Mouse (Mus musculus) heart, embryonic 14.5 days (tissue): ENCODE measurements around the gene Gm26938. TPM values are rescaled to one million over a fixed set of nuclear protein-coding genes. Genes with fewer than 3 reads are reported as not detected.

Experiments
- ATAC-seq: fragments of 200-750 bp; cut with Nextera tagmentation; 2 replicates; pipeline ENCODE4 v1.8.0; 2017; ENCODE audit warnings: low read depth, moderate TSS enrichment; ENCODE audit not compliant: insufficient number of reproducible peaks, insufficient read depth, low FRiP score
- H3K27ac ChIP-seq, 2 experiments: fragments of 200-500 bp in 1 of 2; fragments of 300-500 bp in 1 of 2; sonication (generic) in 1 of 2; replicated peaks in 1 of 2; 2 replicates each; pipeline ENCODE4 v1.5.1; 2012 to 2014; ENCODE audit warnings: low read depth in 2 of 2, low read length in 2 of 2, control low read depth in 1 of 2, mild to moderate bottlenecking in 1 of 2, mixed read lengths in 1 of 2; ENCODE audit not compliant: control insufficient read depth in 1 of 2, insufficient read depth in 1 of 2
- H3K27me3 ChIP-seq: fragments of 300-500 bp; sonication (generic); 2 replicates; pipeline ENCODE4 v1.6.1; 2014; ENCODE audit warnings: mild to moderate bottlenecking, low read length, control low read depth; ENCODE audit not compliant: control insufficient read depth, insufficient read depth
- H3K36me3 ChIP-seq: fragments of 300-500 bp; sonication (generic); 2 replicates; pipeline ENCODE4 v1.6.1; 2014; ENCODE audit warnings: mild to moderate bottlenecking, control low read depth, low read length, mixed read lengths; ENCODE audit not compliant: control insufficient read depth, insufficient read depth
- H3K4me1 ChIP-seq, 2 experiments: fragments of 200-500 bp in 1 of 2; fragments of 300-500 bp in 1 of 2; sonication (generic) in 1 of 2; 2 replicates each; pipeline ENCODE4 v1.6.1; 2012 to 2014; ENCODE audit warnings: low read length in 2 of 2, control low read depth in 1 of 2, mixed read lengths in 1 of 2; ENCODE audit not compliant: control insufficient read depth in 2 of 2, insufficient read depth in 2 of 2
- H3K4me2 ChIP-seq: fragments of 300-500 bp; sonication (generic); 2 replicates; pipeline ENCODE4 v1.6.1; 2014; ENCODE audit warnings: mild to moderate bottlenecking, low read length
- H3K4me3 ChIP-seq, 2 experiments: fragments of 200-500 bp in 1 of 2; fragments of 300-500 bp in 1 of 2; sonication (generic) in 1 of 2; 2 replicates each; pipeline ENCODE4 v1.5.1; 2012 to 2014; ENCODE audit warnings: low read length in 2 of 2, mild to moderate bottlenecking in 2 of 2, control low read depth in 1 of 2, low read depth in 1 of 2, moderate library complexity in 1 of 2; ENCODE audit not compliant: control insufficient read depth in 1 of 2, insufficient read depth in 1 of 2
- H3K9ac ChIP-seq: fragments of 300-500 bp; sonication (generic); 2 replicates; pipeline ENCODE4 v1.6.1; 2014; ENCODE audit warnings: mild to moderate bottlenecking, low read length
- H3K9me3 ChIP-seq: fragments of 300-500 bp; sonication (generic); 2 replicates; pipeline ENCODE4 v1.6.1; 2016; ENCODE audit warnings: low read length, control low read depth; ENCODE audit not compliant: control insufficient read depth
- WGBS: fragments of 180-500 bp; shearing (Covaris S2); extraction: QIAGEN DNeasy Blood & Tissue Kit; methylation state at CpG from one replicate; pipeline ENCODE4 v1.1.7; 2014; 5-methylcytosine and 5-hydroxymethylcytosine counted together
- polyA plus RNA-seq: library from polyadenylated mRNA; unstranded; fragments of >200 nt; fragmentation: Nextera tagmentation; extraction: Ambion mirVana; gene quantifications from 2 replicates; pipeline ENCODE4 v1.2.1, GENCODE M21; 2014

Gm26938 gene
- polyA plus RNA-seq, 1 experiment from 2014 or later: not detected

DNA sequence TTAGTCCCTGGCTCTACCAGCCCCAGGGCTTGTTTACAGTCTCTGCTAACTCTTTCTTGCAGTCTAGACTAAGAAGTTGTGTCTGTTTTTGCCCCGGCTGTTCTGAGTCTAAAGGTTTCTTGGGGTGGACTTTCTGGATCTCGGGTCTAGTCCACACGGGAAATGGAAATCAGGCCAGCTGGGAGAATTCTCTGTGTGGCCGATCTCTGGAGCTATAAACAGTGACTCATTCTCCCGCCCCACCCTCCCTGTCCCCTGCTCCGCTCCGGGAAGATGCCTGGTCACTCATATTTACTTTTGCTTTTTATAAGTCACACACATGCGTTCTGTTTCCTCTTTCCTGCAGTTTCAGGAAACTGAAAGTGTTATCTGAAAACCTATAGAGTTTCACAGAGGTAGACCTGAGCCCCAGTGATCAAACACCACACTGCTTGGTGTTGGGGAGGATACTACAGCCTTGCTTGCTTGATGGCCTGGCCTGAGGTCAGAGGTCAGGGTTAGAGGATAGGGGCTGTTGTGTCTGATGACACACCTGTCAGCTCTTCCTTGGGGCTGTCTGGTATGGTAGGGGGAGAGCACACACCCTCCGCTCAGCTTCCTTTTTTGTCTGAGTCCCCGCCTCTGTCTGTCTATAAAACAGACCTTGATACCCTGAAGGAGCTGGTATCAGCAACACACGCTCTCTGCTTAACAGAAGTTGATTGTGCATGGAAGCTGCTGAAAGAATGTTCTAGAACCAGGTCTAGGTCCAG is 32.7 kb downstream of the Gm26938 start:
- WGBS: 18% methylated on average over 11 of the region's 11 CpGs
- Histone ChIP-seq H3K36me3 (no peaks in the 10 kb centered on the region), H3K9me3 (no peaks in the 10 kb centered on the region), H3K4me3 (peak overlapping the region; percentile 25 to 93; a peak in 3 of 4 replicates), H3K4me1 (peaks cover 62 to 66% of the 10 kb centered on the region in 2 experiments), H3K4me2 (peak overlapping the region; percentile 98), H3K9ac (peak overlapping the region; percentile 94), H3K27ac (peak overlapping the region; percentile 77 to 85), H3K27me3 (no peaks in the 10 kb centered on the region)
- ATAC-seq: no peak

GRCm38 (mm10) chr5:139792966-139793337 is 33.3 kb downstream of the Gm26938 start:
- H3K4me2 ChIP-seq: peak overlapping the region; percentile 98
- peak overlapping the region; percentile 25 to 93; a peak in 3 of 4 replicates for H3K4me3 ChIP-seq
- H3K9ac ChIP-seq: peak overlapping the region; percentile 94
- peak overlapping the region; percentile 77 to 85 for H3K27ac ChIP-seq
- peaks cover 56 to 60% of the 10 kb centered on the region in 2 experiments for H3K4me1 ChIP-seq
- H3K36me3 ChIP-seq: no peaks in the 10 kb centered on the region
- ATAC-seq: no peak
- no peaks in the 10 kb centered on the region for H3K27me3 ChIP-seq
- whole genome bisulfite sequencing: 0% methylated on average over 3 of the region's 3 CpGs
- no peaks in the 10 kb centered on the region for H3K9me3 ChIP-seq

DNA sequence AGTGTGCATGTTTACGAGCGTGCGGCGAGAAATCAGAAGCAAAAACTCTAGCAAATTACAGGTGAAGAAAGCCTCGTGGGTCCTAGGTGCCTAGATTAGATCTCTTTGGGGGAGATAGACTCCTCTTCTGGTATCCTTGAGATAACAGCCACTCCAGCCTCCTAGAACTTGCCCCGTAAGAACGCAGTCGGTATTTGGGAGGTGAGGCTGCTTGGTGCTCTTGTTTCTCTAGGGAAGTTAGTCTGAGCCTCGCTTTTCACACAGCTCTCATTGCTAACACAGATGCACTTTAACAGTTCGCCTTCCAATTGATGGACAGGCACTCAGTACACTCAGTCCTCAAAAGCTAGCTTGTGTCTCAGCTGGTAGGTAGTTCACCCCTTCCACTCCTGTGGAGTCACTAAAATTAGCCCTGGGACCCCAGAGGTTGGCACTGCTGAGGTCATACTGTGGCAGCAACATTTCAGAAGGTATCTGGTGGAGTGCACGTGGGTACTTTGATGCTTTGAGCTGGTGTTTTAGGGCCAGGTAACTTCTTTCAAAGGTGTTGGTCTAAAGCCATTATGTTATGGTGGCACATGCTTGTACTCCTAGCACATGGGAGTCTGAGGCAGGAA is 33.9 kb downstream of the Gm26938 start:
- Histone ChIP-seq H3K27ac (peak overlapping the region; percentile 77 to 85), H3K27me3 (no peaks in the 10 kb centered on the region), H3K9me3 (no peaks in the 10 kb centered on the region), H3K36me3 (no peaks in the 10 kb centered on the region), H3K4me3 (peak overlapping the region; percentile 72 to 93), H3K4me1 (peaks cover 50 to 54% of the 10 kb centered on the region in 2 experiments), H3K4me2 (peak overlapping the region; percentile 98), H3K9ac (peak overlapping the region; percentile 94)
- no peak for ATAC-seq
- WGBS: 8% methylated on average over 11 of the region's 11 CpGs

GRCm38 (mm10) chr5:139791227-139792158 is 34.7 kb downstream of the Gm26938 start, which contains the start of gene Mafk:
Mafk (plus strand) TSS chr5:139791513.
- Histone ChIP-seq H3K9ac (peak within 1 kb of the TSS; percentile 94), H3K4me1 (peaks cover 44 to 46% of the 10 kb centered on the region in 2 experiments), H3K36me3 (no peaks in the 10 kb centered on the region), H3K9me3 (no peaks in the 10 kb centered on the region), H3K27ac (peak within 1 kb of the TSS; percentile 56 to 85), H3K4me3 (peak within 1 kb of the TSS; percentile 72 to 93), H3K4me2 (peak within 1 kb of the TSS; percentile 98), H3K27me3 (no peaks in the 10 kb centered on the region)
- under 1% methylated on average over 89 of the region's 92 CpGs for WGBS
- peak; percentile 86 for ATAC-seq

GRCm38 (mm10) chr5:139789466-139789865 is 36.7 kb downstream of the Gm26938 start:
- Histone ChIP-seq H3K9me3 (no peaks in the 10 kb centered on the region), H3K4me1 (peaks cover 24 to 26% of the 10 kb centered on the region in 2 experiments), H3K9ac (no peak overlapping the region), H3K36me3 (no peaks in the 10 kb centered on the region), H3K4me2 (no peak overlapping the region), H3K27me3 (no peaks in the 10 kb centered on the region), H3K4me3 (no peak overlapping the region), H3K27ac (no peak overlapping the region)
- 57% methylated on average over 4 of the region's 4 CpGs for WGBS
- ATAC-seq: no peak

GRCm38 (mm10) chr5:139781406-139781805 is 44.8 kb downstream of the Gm26938 start:
- Histone ChIP-seq H3K27ac (no peak overlapping the region), H3K4me1 (no peaks in the 10 kb centered on the region), H3K9ac (no peak overlapping the region), H3K4me2 (no peak overlapping the region), H3K27me3 (no peaks in the 10 kb centered on the region), H3K4me3 (no peak overlapping the region), H3K36me3 (no peaks in the 10 kb centered on the region), H3K9me3 (no peaks in the 10 kb centered on the region)
- 68% methylated on average over 8 of the region's 8 CpGs for WGBS
- no peak for ATAC-seq

- 65% methylated on average over 5 of the region's 5 CpGs for WGBS
- H3K27ac ChIP-seq: no peak overlapping the region
Measured at GRCm38 (mm10) chr5:139776966-139777365, 49.2 kb downstream of the Gm26938 start.

More at GRCm38 (mm10) chr5:139776966-139777365, 49.2 kb downstream of the Gm26938 start:
- Histone ChIP-seq H3K4me3 (no peak overlapping the region), H3K36me3 (peaks cover 17% of the 10 kb centered on the region), H3K9ac (no peak overlapping the region), H3K9me3 (no peaks in the 10 kb centered on the region), H3K4me1 (peaks cover 0 to 9% of the 10 kb centered on the region in 2 experiments; a peak in 2 of 4 replicates), H3K27me3 (no peaks in the 10 kb centered on the region), H3K4me2 (no peak overlapping the region)
- ATAC-seq: no peak
